Mouse (Mus musculus) liver, embryonic 14.5 days (tissue): ENCODE results near the gene Rasgrp2. TPM values are rescaled to one million over a fixed set of nuclear protein-coding genes. Genes with fewer than 3 reads are reported as not detected.

Experiments used
- ATAC-seq: fragments of 200-750 bp; cut with Nextera tagmentation; 2 replicates; pipeline ENCODE4 v1.8.0; 2017; ENCODE audit warnings: moderate number of reproducible peaks, mild to moderate bottlenecking, moderate library complexity; ENCODE audit not compliant: insufficient read depth
- DNase-seq, 3 experiments: peaks; one replicate each; pipeline ENCODE4 v3.0.0-alpha.2; 2012 to 2013; ENCODE audit warnings: low read depth in 3 of 3, low spot score in 3 of 3
- H3K27ac ChIP-seq: fragments of 300-500 bp; sonication (generic); 2 replicates; pipeline ENCODE4 v1.5.1; 2014; ENCODE audit warnings: moderate library complexity, mild to moderate bottlenecking, control low read depth, inconsistent platforms
- H3K27me3 ChIP-seq: fragments of 300-500 bp; sonication (generic); 2 replicates; pipeline ENCODE4 v1.6.1; 2014; ENCODE audit warnings: mild to moderate bottlenecking, low read length, moderate library complexity; ENCODE audit not compliant: control insufficient read depth, insufficient read depth
- H3K36me3 ChIP-seq: fragments of 300-500 bp; sonication (generic); replicated peaks from 2 replicates; pipeline ENCODE4 v1.6.1; 2014; ENCODE audit warnings: low read depth; ENCODE audit not compliant: control insufficient read depth, insufficient read depth
- H3K4me1 ChIP-seq, 2 experiments: fragments of 200-500 bp in 1 of 2; fragments of 300-500 bp in 1 of 2; sonication (generic) in 1 of 2; replicated peaks; 2 replicates each; pipeline ENCODE4 v1.6.1; 2012 to 2014; ENCODE audit warnings: antibody characterized with exemption in 1 of 2, inconsistent platforms in 1 of 2, low read length in 1 of 2; ENCODE audit not compliant: control insufficient read depth in 2 of 2, insufficient read depth in 2 of 2
- H3K4me2 ChIP-seq: fragments of 300-500 bp; sonication (generic); 2 replicates; pipeline ENCODE4 v1.6.1; 2014; ENCODE audit warnings: low read depth, mild to moderate bottlenecking, control low read depth, moderate library complexity
- H3K4me3 ChIP-seq, 2 experiments: fragments of 200-500 bp in 1 of 2; fragments of 300-500 bp in 1 of 2; sonication (generic) in 1 of 2; 2 replicates each; pipeline ENCODE4 v1.5.1; 2012 to 2014; ENCODE audit warnings: low read depth in 2 of 2, low read length in 2 of 2, mild to moderate bottlenecking in 2 of 2, control low read depth in 1 of 2, inconsistent platforms in 1 of 2, moderate library complexity in 1 of 2; ENCODE audit not compliant: insufficient read depth in 1 of 2
- H3K9ac ChIP-seq: fragments of 300-500 bp; sonication (generic); replicated peaks from 2 replicates; pipeline ENCODE4 v1.6.1; 2014; ENCODE audit warnings: mild to moderate bottlenecking, control low read depth, moderate library complexity
- H3K9me3 ChIP-seq: fragments of 300-500 bp; sonication (generic); 2 replicates; pipeline ENCODE4 v1.6.1; 2016; ENCODE audit warnings: low read length, mixed read lengths; ENCODE audit not compliant: control insufficient read depth
- CTCF ChIP-seq: IDR thresholded peaks from 2 replicates; pipeline ENCODE4 v1.5.1; 2016; ENCODE audit warnings: antibody characterized with exemption, low read depth, control low read depth
- EP300 ChIP-seq: IDR thresholded peaks from 2 replicates; pipeline ENCODE4 v1.6.1; 2016; ENCODE audit warnings: antibody characterized with exemption, low read depth
- WGBS: fragments of 180-500 bp; shearing (Covaris S2); extraction: QIAGEN DNeasy Blood & Tissue Kit; methylation state at CpG from one replicate; pipeline ENCODE4 v1.1.7; 2014; ENCODE audit not compliant: insufficient replicate concordance; 5-methylcytosine and 5-hydroxymethylcytosine counted together
- polyA plus RNA-seq, 2 experiments: library from polyadenylated mRNA; depleted of rRNA in 1 of 2; stranded (reverse) in 1 of 2; unstranded in 1 of 2; fragments of >200 nt; fragmentation: Nextera tagmentation in 1 of 2; extraction: Ambion mirVana in 1 of 2; gene quantifications; 2 replicates each; pipeline versions ENCODE4 v1.2.1 to v1.2.3; 2012 to 2014

Gene Rasgrp2
- polyA plus RNA-seq (2012; rRNA removed) (64.1 and 74.5 TPM in 2 replicates), polyA plus RNA-seq (2014; fragmentation: Nextera tagmentation; extraction: Ambion mirVana) (76.3 and 76.9 TPM in 2 replicates)

- Histone ChIP-seq H3K4me2 (peak within 1 kb of the TSS; percentile 79), H3K4me1 (peaks cover 0 to 9% of the 10 kb centered on the region in 2 experiments; a peak in 2 of 4 replicates), H3K4me3 (peak within 1 kb of the TSS; percentile 50 to 58), H3K9ac (peak within 1 kb of the TSS; percentile 20), H3K36me3 (no peaks in the 10 kb centered on the region), H3K27ac (no peak within 1 kb of the TSS), H3K27me3 (peaks cover 32% of the 10 kb centered on the region), H3K9me3 (no peaks in the 10 kb centered on the region)
- TF ChIP-seq EP300 (no peak), CTCF (no peak)
- WGBS, result 1% methylated on average over 68 of the region's 87 CpGs
- ATAC-seq (peak; percentile 9; the same call in 1 of the 2 replicates), DNase-seq (no peak)
Observed at GRCm38 (mm10) chr19:6399285-6400095, at the start of gene Rasgrp2. Gene Rasgrp2 (plus strand): TSS chr19:6399340.

GRCm38 (mm10) chr19:6351431-6352106 is 47.6 kb upstream of the Rasgrp2 start:
- Histone ChIP-seq H3K4me2 (no peak overlapping the region), H3K4me1 (peaks cover 10 to 11% of the 10 kb centered on the region in 2 experiments), H3K27ac (no peak overlapping the region), H3K36me3 (no peaks in the 10 kb centered on the region; the same call in 1 of the 2 replicates), H3K27me3 (no peaks in the 10 kb centered on the region), H3K9ac (no peak overlapping the region), H3K9me3 (no peaks in the 10 kb centered on the region), H3K4me3 (no peak overlapping the region)
- 74% methylated on average over 14 of the region's 14 CpGs for WGBS
- no peak for DNase-seq
- TF ChIP-seq EP300 (no peak), CTCF (no peak)
- no peak for ATAC-seq

GRCm38 (mm10) chr19:6352107-6352505 is 47.0 kb upstream of the Rasgrp2 start:
- Histone ChIP-seq H3K4me3 (no peak overlapping the region), H3K36me3 (no peaks in the 10 kb centered on the region; the same call in 1 of the 2 replicates), H3K27ac (no peak overlapping the region), H3K9ac (no peak overlapping the region), H3K9me3 (no peaks in the 10 kb centered on the region), H3K4me2 (no peak overlapping the region), H3K4me1 (peaks cover 10 to 11% of the 10 kb centered on the region in 2 experiments), H3K27me3 (no peaks in the 10 kb centered on the region)
- 41% methylated on average over 2 of the region's 2 CpGs for WGBS
- TF ChIP-seq EP300 (no peak), CTCF (no peak)
- DNase-seq, result no peak
- ATAC-seq, result no peak

- Histone ChIP-seq H3K9ac (no peak overlapping the region), H3K36me3 (no peaks in the 10 kb centered on the region; the same call in 1 of the 2 replicates), H3K4me3 (no peak overlapping the region), H3K27me3 (no peaks in the 10 kb centered on the region), H3K27ac (no peak overlapping the region), H3K4me2 (no peak overlapping the region), H3K9me3 (no peaks in the 10 kb centered on the region), H3K4me1 (peaks cover 4 to 5% of the 10 kb centered on the region in 2 experiments)
- DNase-seq, result no peak
- TF ChIP-seq EP300, result no peak
- TF ChIP-seq CTCF, result no peak
- no peak for ATAC-seq
- 86% methylated on average over 7 of the region's 7 CpGs for WGBS
Observed at GRCm38 (mm10) chr19:6354030-6354429, 45.1 kb upstream of the Rasgrp2 start.

- no peak overlapping the region for H3K27ac ChIP-seq
- H3K36me3 ChIP-seq, result peaks cover 17% of the 10 kb centered on the region
- H3K27me3 ChIP-seq, result no peaks in the 10 kb centered on the region
- H3K4me2 ChIP-seq, result no peak overlapping the region
- no peaks in the 10 kb centered on the region for H3K9me3 ChIP-seq
- no peak overlapping the region for H3K9ac ChIP-seq
- 72% methylated on average over 3 of the region's 3 CpGs for WGBS
- TF ChIP-seq CTCF, result no peak
- TF ChIP-seq EP300, result no peak
- DNase-seq (no peak), ATAC-seq (no peak)
- H3K4me3 ChIP-seq, result no peak overlapping the region
- H3K4me1 ChIP-seq, result peaks cover 14 to 19% of the 10 kb centered on the region in 2 experiments
Observed at GRCm38 (mm10) chr19:6361291-6361690, 37.8 kb upstream of the Rasgrp2 start.
